Mouse (Mus musculus) embryonic facial prominence, embryonic 14.5 days (tissue): ENCODE results near the gene Tnrc6c. TPM values are rescaled to one million over a fixed set of nuclear protein-coding genes. Genes with fewer than 3 reads are reported as not detected.

Source experiments
- ATAC-seq: fragments of 200-750 bp; cut with Nextera tagmentation; 2 replicates; pipeline ENCODE4 v1.8.0; 2017; ENCODE audit warnings: low read depth, moderate number of reproducible peaks, moderate TSS enrichment
- DNase-seq: peaks from one replicate; pipeline ENCODE4 v3.0.0-alpha.2; 2015; ENCODE audit warnings: low spot score
- H3K27ac ChIP-seq: fragments of 300-500 bp; sonication (generic); replicated peaks from 2 replicates; pipeline ENCODE4 v1.5.1; 2014; ENCODE audit warnings: low read depth, mild to moderate bottlenecking, low read length, moderate library complexity
- H3K27me3 ChIP-seq: fragments of 300-500 bp; sonication (generic); replicated peaks from 2 replicates; pipeline ENCODE4 v1.6.1; 2014; ENCODE audit warnings: low read length; ENCODE audit not compliant: control insufficient read depth, insufficient read depth
- H3K36me3 ChIP-seq: fragments of 300-500 bp; sonication (generic); 2 replicates; pipeline ENCODE4 v1.6.1; 2014; ENCODE audit warnings: low read length, mixed read lengths; ENCODE audit not compliant: control insufficient read depth, insufficient read depth
- H3K4me1 ChIP-seq: fragments of 300-500 bp; sonication (generic); 2 replicates; pipeline ENCODE4 v1.6.1; 2014; ENCODE audit warnings: antibody characterized with exemption, low read length; ENCODE audit not compliant: control insufficient read depth, insufficient read depth
- H3K4me2 ChIP-seq: fragments of 300-500 bp; sonication (generic); 2 replicates; pipeline ENCODE4 v1.6.1; 2014; ENCODE audit warnings: low read depth, mild to moderate bottlenecking, low read length, moderate library complexity, mixed read lengths
- H3K4me3 ChIP-seq: fragments of 300-500 bp; sonication (generic); 2 replicates; pipeline ENCODE4 v1.5.1; 2014; ENCODE audit warnings: low read depth, mild to moderate bottlenecking, low read length
- H3K9ac ChIP-seq: fragments of 300-500 bp; sonication (generic); 2 replicates; pipeline ENCODE4 v1.6.1; 2014; ENCODE audit warnings: low read depth, mild to moderate bottlenecking, low read length, moderate library complexity, mixed read lengths
- H3K9me3 ChIP-seq: fragments of 300-500 bp; sonication (generic); 2 replicates; pipeline ENCODE4 v1.6.1; 2016; ENCODE audit warnings: low read length; ENCODE audit not compliant: control insufficient read depth
- WGBS: fragments of 180-500 bp; shearing (Covaris S2); extraction: QIAGEN DNeasy Blood & Tissue Kit; methylation state at CpG from one replicate; pipeline ENCODE4 v1.1.7; 2014; 5-methylcytosine and 5-hydroxymethylcytosine counted together
- polyA plus RNA-seq: library from polyadenylated mRNA; unstranded; fragments of >200 nt; fragmentation: Nextera tagmentation; extraction: Ambion mirVana; gene quantifications from 2 replicates; pipeline ENCODE4 v1.2.1, GENCODE M21; 2014

Tnrc6c gene
- 15.2 and 16.3 TPM in 2 replicates for polyA plus RNA-seq

GRCm38 (mm10) chr11:117653491-117654351 lies at the start of gene Tnrc6c:
TSS of gene Tnrc6c (plus strand) at chr11:117654289.
- H3K4me2 ChIP-seq, result peak within 1 kb of the TSS; percentile 90
- no peaks in the 10 kb centered on the region for H3K9me3 ChIP-seq
- H3K27ac ChIP-seq, result peak within 1 kb of the TSS; percentile 98
- H3K27me3 ChIP-seq, result no peaks in the 10 kb centered on the region
- peak within 1 kb of the TSS; percentile 88 for H3K4me3 ChIP-seq
- no peaks in the 10 kb centered on the region for H3K36me3 ChIP-seq
- ATAC-seq (peak; percentile 93), DNase-seq (peak; percentile 95)
- under 1% methylated on average over 47 of the region's 62 CpGs for WGBS
- peak within 1 kb of the TSS; percentile 98 for H3K9ac ChIP-seq
- peaks cover 26% of the 10 kb centered on the region for H3K4me1 ChIP-seq

DNA sequence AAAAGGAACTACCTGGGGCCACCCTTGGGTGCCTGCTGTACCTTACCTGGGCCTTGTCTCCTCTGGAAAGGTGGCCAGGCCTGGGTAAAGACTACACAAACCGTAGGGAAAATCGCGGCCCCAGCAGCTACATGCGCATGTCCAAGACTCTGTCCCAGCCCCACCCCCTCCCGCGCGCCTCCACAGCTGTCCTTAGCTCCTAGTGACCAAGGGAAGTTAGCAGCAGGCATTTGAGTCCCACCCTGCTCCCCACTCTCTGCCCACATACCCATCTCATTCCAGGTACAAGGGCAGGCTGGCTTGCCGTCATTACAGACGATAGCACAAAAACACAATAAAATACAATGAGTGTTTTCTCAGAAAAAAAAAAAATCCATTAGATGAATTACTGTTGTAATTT lies 48.0 kb upstream of the Tnrc6c start:
- DNase-seq (no peak), ATAC-seq (no peak)
- Histone ChIP-seq H3K9ac (no peak overlapping the region), H3K4me1 (peaks cover 15% of the 10 kb centered on the region), H3K27ac (no peak overlapping the region), H3K9me3 (no peaks in the 10 kb centered on the region), H3K36me3 (no peaks in the 10 kb centered on the region), H3K27me3 (no peaks in the 10 kb centered on the region), H3K4me2 (peak overlapping the region; percentile 22; the same call in 1 of the 2 replicates), H3K4me3 (no peak overlapping the region)
- 45% methylated on average over 9 of the region's 9 CpGs for WGBS

DNA sequence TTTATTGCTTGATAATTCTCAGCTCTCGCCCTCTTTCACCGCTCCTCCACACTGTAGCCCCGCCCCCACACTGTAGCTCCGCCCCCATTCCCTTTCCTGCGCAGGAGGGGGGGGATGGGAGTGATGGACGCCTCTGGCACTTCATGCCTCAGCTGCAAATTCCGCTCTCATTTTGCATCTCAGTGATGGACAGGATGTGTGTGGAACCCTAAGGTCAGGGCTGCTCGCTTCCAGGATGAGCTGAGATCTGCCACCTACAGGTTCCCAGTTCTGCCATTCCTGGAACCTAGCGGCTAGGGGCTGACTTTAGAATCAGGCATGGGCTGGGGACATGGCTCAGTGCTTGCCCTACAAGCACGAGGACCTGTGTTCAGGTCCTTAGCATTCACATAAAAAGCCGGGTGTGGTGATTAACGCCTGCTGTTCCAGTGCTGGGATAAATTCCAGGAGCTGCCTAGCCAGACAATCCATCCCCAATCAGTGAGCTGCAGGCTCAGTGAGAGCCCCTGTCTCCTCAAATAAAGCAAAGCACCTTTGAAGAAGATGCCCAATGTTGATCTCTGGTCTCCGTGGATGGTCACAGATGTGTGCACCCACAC lies 47.4 kb upstream of the Tnrc6c start:
- DNase-seq, result no peak
- Histone ChIP-seq H3K27me3 (no peaks in the 10 kb centered on the region), H3K9ac (no peak overlapping the region), H3K4me1 (peaks cover 15% of the 10 kb centered on the region), H3K9me3 (no peaks in the 10 kb centered on the region), H3K27ac (no peak overlapping the region), H3K36me3 (no peaks in the 10 kb centered on the region), H3K4me2 (no peak overlapping the region), H3K4me3 (no peak overlapping the region)
- WGBS, result 11% methylated on average over 13 of the region's 13 CpGs
- no peak for ATAC-seq

- WGBS, result 29% methylated on average over 9 of the region's 9 CpGs
- DNase-seq, result peak; percentile 33
- peak overlapping the region; percentile 67 for H3K27ac ChIP-seq
- no peak overlapping the region for H3K4me2 ChIP-seq
- no peaks in the 10 kb centered on the region for H3K9me3 ChIP-seq
- no peak; the same call in 1 of the 2 replicates for ATAC-seq
- H3K4me3 ChIP-seq, result no peak overlapping the region
- H3K4me1 ChIP-seq, result peaks cover 15% of the 10 kb centered on the region
- no peaks in the 10 kb centered on the region for H3K27me3 ChIP-seq
- H3K9ac ChIP-seq, result no peak overlapping the region; the same call in 1 of the 2 replicates
- H3K36me3 ChIP-seq, result no peaks in the 10 kb centered on the region
Measured at GRCm38 (mm10) chr11:117608141-117608789, 45.8 kb upstream of the Tnrc6c start.

DNA sequence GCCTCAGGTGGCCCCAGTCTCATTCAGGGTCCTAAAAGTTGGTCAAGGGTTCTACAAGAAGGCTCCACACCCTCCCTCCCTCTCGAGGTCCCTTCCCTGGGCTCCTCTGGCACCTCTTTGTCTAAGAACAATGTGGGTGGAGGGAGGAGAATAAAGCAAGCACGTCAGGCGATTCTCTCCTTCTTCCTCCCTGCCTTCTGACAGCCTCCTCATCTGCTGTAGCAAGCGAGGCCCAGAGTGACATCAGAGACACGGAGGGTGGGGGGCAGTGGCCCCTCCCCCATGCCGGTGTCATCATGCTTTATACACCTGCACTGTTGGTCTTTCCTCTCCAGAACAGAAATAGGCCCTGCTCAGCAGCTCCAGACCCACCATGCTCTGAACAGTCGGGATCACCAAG lies 45.1 kb upstream of the Tnrc6c start:
- no peak overlapping the region for H3K4me2 ChIP-seq
- H3K36me3 ChIP-seq, result no peaks in the 10 kb centered on the region
- no peaks in the 10 kb centered on the region for H3K27me3 ChIP-seq
- peak overlapping the region; percentile 67; the same call in 1 of the 2 replicates for H3K27ac ChIP-seq
- DNase-seq, result no peak
- H3K9ac ChIP-seq, result no peak overlapping the region
- ATAC-seq, result no peak
- H3K4me1 ChIP-seq, result peaks cover 15% of the 10 kb centered on the region
- H3K4me3 ChIP-seq, result no peak overlapping the region
- H3K9me3 ChIP-seq, result no peaks in the 10 kb centered on the region
- 48% methylated on average over 7 of the region's 7 CpGs for WGBS

- Histone ChIP-seq H3K36me3 (no peaks in the 10 kb centered on the region), H3K27me3 (no peaks in the 10 kb centered on the region), H3K27ac (no peak overlapping the region; the same call in 1 of the 2 replicates), H3K4me2 (peak overlapping the region; percentile 44), H3K9me3 (no peaks in the 10 kb centered on the region), H3K4me3 (peak overlapping the region; percentile 16; the same call in 1 of the 2 replicates), H3K9ac (no peak overlapping the region), H3K4me1 (peaks cover 15% of the 10 kb centered on the region)
- no peak for ATAC-seq
- DNase-seq, result no peak
Measured at GRCm38 (mm10) chr11:117610589-117610988, 43.5 kb upstream of the Tnrc6c start.

- Histone ChIP-seq H3K36me3 (no peaks in the 10 kb centered on the region), H3K9ac (no peak overlapping the region), H3K4me2 (peak overlapping the region; percentile 44), H3K27ac (no peak overlapping the region; the same call in 1 of the 2 replicates), H3K4me1 (peaks cover 12% of the 10 kb centered on the region), H3K9me3 (no peaks in the 10 kb centered on the region), H3K4me3 (peak overlapping the region; percentile 16), H3K27me3 (no peaks in the 10 kb centered on the region)
- peak; percentile 82 for ATAC-seq
- WGBS, result 17% methylated on average over 13 of the region's 13 CpGs
- DNase-seq, result peak; percentile 90
Measured at GRCm38 (mm10) chr11:117611068-117611467, 43.0 kb upstream of the Tnrc6c start.

- H3K4me3 ChIP-seq, result no peak overlapping the region
- no peak for DNase-seq
Measured at GRCm38 (mm10) chr11:117611860-117612259, 42.2 kb upstream of the Tnrc6c start.

More at GRCm38 (mm10) chr11:117611860-117612259, 42.2 kb upstream of the Tnrc6c start:
- WGBS, result 51% methylated on average over 5 of the region's 5 CpGs
- H3K27me3 ChIP-seq, result no peaks in the 10 kb centered on the region
- H3K36me3 ChIP-seq, result no peaks in the 10 kb centered on the region
- no peak overlapping the region for H3K9ac ChIP-seq
- H3K4me1 ChIP-seq, result peaks cover 10% of the 10 kb centered on the region
- no peak overlapping the region for H3K27ac ChIP-seq
- peak overlapping the region; percentile 44 for H3K4me2 ChIP-seq
- no peak for ATAC-seq
- no peaks in the 10 kb centered on the region for H3K9me3 ChIP-seq
